Mouse (Mus musculus) testis, postnatal 10 days (tissue): ENCODE data around the gene Gzmc.
"Not testable (repeated sequence)": the region's sequence is repeated elsewhere in the genome, so short reads cannot be mapped to it uniquely, and the experiment has no call there.

Experiments used
- DNase-seq: peaks from one replicate; pipeline ENCODE4 v3.0.0; 2021; ENCODE audit warnings: low spot score

Gene Gzmc

DNA sequence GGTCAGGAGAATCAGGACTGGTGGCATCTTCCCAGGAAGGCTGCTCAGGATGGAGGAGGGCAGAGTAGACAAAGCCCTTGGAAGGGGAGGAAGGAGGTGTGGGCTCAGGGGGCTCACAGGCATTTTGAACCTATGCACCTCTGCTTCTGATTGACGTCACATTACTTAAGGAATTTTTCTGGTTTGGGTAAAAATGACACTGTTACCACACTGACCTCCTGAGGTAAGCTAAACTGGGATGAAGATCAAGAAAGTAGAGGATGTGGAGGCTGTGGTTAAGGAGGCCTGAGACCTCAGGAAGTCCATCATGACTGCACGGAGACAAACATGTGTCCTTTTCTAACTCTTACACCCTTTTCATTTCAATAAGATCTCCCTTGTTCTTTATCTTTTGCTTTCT, at the start of gene Gzmc:
Gene Gzmc (minus strand): TSS at position 101 of the 400 bp plus-strand sequence.
- no peak for DNase-seq

DNA sequence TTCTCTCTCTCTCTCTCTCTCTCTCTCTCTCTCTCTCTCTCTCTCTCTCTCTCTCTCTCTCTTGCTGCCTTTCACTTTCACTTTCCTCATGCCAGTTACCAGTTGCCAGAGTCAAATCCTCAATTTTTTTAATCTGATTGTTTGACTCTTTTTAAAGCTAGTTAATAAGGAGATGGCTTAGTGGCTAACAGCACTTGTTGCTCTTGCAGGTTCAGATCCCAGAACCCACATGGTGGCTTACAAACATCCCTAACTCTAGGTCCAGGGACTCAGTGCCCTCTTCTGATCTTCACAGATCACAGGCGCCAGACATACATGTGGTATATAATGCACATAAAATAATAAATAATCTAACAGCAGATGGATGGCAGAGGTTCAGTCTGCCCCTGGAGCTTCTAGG, 49.4 kb upstream of the Gzmc start:
- no peak for DNase-seq

DNA sequence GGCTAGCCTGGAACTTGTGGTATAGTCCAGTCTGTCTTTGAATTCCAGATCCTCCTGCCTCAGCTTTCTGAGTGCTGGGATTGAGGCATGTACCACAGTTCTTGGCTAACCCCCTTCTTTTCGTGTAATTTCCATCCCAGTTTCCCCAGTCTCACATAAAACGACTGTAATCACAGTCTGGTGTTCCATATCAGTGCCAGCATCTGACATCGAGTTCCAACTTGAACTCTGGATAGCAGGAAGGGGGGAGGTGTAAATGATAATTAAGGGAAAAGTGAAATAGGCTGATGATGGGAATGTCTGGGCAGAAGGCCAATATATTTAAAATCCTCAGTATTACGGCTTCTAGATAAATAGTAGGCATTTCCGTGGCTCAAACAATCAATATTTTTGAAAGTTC, 46.6 kb upstream of the Gzmc start:
- no peak for DNase-seq

GRCm38 (mm10) chr14:56278691-56279090, 44.2 kb upstream of the Gzmc start:
- not testable (repeated sequence) for DNase-seq

GRCm38 (mm10) chr14:56276096-56276495, 41.6 kb upstream of the Gzmc start:
- not testable (repeated sequence) for DNase-seq

DNA sequence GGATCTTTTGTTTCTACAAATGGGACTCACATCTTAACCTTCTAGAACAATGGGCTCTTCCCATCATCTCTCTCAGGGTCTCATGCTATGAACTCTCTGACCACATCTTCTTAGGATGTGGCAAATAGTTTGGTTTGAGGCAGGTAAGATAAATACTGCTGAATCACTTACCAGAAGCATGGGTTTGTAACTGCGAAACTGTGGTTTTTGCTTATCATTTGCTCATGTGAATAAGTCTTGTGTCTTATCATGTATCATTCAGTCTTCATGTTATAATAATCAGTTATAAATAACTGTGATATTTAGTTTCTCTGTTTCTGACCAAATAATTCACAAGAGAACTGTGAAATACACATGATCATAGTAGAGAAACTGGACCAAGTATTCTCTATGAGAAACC, 31.7 kb upstream of the Gzmc start:
- DNase-seq: no peak

- no peak for DNase-seq
These were observed 27.7 kb upstream of the Gzmc start, which contains the start of gene Gzmb for GRCm38 (mm10) chr14:56262153-56262552. Gzmb (minus strand) TSS chr14:56262260.

DNA sequence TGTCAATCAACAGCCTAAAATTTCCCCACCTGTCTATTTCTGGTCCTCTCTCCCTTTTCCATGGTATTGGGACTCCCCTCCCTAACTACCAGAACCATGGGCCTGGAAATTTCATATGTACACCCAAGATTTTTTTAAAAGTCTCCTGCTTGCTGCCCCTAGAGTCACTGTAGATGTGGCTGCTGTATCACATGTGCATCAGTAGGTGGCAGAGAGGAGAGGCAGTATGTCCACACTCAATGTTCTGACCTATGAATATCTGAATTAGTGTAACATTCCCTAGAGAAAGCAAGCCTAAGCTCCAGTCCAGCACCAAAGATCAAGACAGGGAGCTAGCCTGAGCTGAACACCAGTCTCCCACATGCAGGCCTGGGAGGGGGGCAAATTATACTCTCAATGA, 6.0 kb upstream of the Gzmc start:
- no peak for DNase-seq

- DNase-seq: no peak
These were observed 23.1 kb downstream of the Gzmc start, which contains the start of gene Gzmf for GRCm38 (mm10) chr14:56211317-56211716. Gzmf (minus strand) TSS chr14:56211417.

GRCm38 (mm10) chr14:56205613-56206012, 28.8 kb downstream of the Gzmc start:
- no peak for DNase-seq

DNA sequence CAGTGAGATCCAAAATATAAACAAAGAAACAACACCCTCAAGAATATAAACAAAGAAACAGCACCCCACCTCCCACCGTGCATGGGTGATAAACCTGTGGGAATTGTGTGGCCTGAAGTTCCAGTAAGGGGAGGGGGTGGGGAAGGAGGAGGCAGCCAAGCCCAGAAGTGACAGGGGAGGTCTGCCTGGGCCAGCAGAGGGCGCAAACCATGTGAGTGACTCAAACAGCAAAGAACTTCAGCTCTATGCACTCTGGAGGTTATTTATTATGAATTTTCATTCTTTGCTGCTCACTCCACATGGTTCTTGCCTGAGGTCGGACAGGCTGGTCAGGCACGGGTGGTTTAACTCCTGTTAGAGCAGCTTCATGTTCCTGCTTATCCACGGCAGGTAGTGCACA, 29.4 kb downstream of the Gzmc start:
- DNase-seq: peak; percentile 74

DNA sequence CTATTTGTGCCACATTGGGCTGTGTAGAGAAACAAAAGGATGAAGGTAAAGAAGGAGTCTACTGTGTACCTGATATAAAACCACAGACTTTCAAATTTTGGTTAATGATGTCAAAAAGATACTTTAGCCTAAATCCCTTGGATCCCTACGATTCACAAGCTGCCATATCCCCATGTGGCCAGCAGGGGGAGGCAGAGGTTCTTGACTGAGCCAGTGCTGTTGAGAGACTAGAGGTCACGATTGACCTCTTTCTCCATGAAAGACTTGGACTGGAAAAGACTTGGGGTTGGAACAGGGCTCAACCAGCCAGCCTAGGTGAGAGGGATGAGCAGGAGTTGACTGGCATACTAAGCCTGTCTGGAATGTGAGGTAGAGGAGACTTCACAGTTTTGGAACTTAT, 30.5 kb downstream of the Gzmc start:
- peak; percentile 87 for DNase-seq

- DNase-seq: peak; percentile 43
These were observed 47.5 kb downstream of the Gzmc start for GRCm38 (mm10) chr14:56186946-56187345.

DNA sequence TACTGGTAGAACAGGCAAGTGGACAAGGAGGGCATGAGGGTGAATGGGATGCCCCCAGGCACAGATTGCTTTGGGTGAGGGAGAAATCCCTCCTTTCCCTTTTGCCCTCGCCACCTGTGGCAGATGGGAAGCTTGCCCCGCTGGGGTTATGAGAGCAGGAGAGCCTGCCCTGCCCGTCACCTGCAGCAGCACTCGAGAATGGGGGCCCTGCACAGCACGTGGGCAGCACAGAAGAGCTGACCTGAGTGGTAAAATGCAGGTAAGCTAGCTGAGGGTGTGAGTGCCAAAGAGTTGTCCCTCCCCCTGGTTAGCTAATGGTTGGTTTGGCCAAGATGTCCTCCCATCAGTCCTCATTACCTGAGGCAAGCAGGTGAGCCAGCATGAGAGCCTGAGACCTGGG, 47.9 kb downstream of the Gzmc start:
- DNase-seq: no peak
